Mouse (Mus musculus): ENCODE measurements around the gene Sult1c2. TPM values are rescaled to one million over a fixed set of nuclear protein-coding genes. Genes with fewer than 3 reads are reported as not detected.
"Not testable (repeated sequence)": the region's sequence is repeated elsewhere in the genome, so short reads cannot be mapped to it uniquely, and the experiment has no call there.

Sult1c2 gene
- polyA plus RNA-seq (2015; fragmentation: Nextera tagmentation; extraction: Ambion mirVana) = 20.7 and 23.1 TPM in 2 replicates

DNA sequence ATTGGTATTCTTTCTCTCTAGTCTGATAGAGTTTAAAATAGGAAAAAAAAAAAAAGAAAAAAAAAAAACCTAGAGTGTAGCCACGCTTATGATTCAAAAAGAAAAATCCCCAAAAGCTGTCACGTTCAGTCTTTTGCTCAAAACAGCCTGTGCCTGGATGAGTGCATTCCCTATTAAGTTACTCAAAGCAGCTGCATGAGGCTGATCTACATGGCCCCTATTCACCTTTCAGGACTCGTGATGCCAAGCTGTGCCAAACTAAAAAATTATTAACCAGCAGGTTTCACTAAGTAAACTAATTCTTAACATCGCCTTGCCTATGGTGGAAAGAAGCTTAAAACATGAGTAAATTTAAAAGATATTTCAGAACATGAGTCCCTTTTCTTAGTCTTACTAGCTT, at the start of gene Sult1c2:
Gene Sult1c2, minus strand, starts transcription at position 134 of the 400 bp plus-strand sequence.
- Histone ChIP-seq H3K27ac (peak within 1 kb of the TSS; percentile 77), H3K4me1 (replicated peaks; ENCODE audit: insufficient read depth, low read length) (no peaks in the 10 kb centered on the region), H3K4me3 (replicated peaks; ENCODE audit: low read depth, low read length) (no peak within 1 kb of the TSS), H3K4me2 (ENCODE audit: low read length) (no peak within 1 kb of the TSS), H3K9me3 (replicated peaks; ENCODE audit: low read length) (no peaks in the 10 kb centered on the region), H3K9ac (ENCODE audit: low read depth, low read length) (no peak within 1 kb of the TSS), H3K27me3 (ENCODE audit: insufficient read depth, low read length) (no peaks in the 10 kb centered on the region), H3K36me3 (ENCODE audit: insufficient read depth, low read length) (no peaks in the 10 kb centered on the region)
- 60% methylated on average over 4 of the region's 4 CpGs for WGBS
- peak; percentile 86 for ATAC-seq (replicated peaks; ENCODE audit: low FRiP score, low read depth)
- DNase-seq (ENCODE audit: low spot score) = peak; percentile 24
- no peak for TF ChIP-seq CTCF (IDR thresholded peaks at IDR 0.05; ENCODE audit: low read depth)

DNA sequence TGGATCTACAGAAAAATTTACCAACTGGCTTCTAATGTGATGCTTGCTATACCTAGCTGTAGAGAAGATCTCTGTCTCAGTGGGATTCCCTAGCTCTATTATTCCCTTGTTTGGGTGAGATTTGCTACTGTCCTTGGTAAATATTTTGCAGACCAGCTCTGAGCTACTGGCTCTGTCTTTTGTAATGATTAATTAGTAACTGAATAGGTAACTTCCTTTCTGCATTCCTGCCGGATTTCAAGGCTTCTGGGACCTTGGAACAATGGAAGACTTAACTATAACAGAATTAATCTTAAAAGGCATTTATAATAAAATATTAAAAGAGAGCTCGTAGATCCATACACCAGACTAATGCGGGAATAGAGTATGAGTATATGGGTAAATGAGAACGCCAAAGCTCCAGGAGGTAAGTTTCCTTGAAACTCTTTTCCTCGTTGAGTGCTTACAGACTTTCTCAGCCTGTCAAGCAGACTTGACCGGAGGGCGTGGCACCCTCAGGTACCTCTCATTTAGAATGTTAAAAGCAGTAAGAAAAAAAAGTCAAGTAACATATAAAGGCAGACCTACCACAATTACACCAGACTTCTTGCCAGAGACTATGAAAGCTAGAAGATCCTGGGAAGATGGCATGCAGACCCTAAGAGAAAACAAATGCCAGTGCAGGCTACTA, 33.0 kb upstream of the Sult1c2 start:
- H3K9me3 ChIP-seq (replicated peaks; ENCODE audit: low read length); H3K9ac ChIP-seq (ENCODE audit: low read depth, low read length); DNase-seq (ENCODE audit: low spot score): not testable (repeated sequence)

DNA sequence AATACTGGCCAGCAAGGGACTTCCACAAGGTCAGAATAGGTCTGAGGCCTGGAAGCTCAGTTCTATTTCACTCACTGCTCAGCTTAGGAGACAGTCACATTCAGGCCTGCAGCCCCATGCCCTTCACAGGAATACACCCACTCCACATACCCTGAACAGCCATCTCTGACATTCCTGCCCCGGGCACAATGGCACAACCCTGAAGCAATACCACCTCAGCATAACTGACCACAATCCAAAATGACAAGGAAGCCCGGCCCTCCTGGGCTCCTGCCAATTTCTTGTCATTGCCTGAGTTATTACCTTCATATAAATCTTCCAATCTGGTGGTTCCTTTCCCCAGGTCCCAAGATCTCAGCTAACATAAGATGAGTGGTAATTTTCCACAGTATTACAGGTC, 28.3 kb upstream of the Sult1c2 start:
- 63% methylated on average over 2 of the region's 2 CpGs for WGBS
- no peak for DNase-seq (ENCODE audit: low spot score)

More for the DNA sequence above, 33.0 kb upstream of the Sult1c2 start:
- 76% methylated on average over 7 of the region's 7 CpGs for WGBS
- not testable (repeated sequence) for H3K4me1 ChIP-seq (replicated peaks; ENCODE audit: insufficient read depth, low read length); H3K4me2 ChIP-seq (ENCODE audit: low read length); ATAC-seq (replicated peaks; ENCODE audit: low FRiP score, low read depth); H3K27ac ChIP-seq; H3K36me3 ChIP-seq (ENCODE audit: insufficient read depth, low read length); H3K27me3 ChIP-seq (ENCODE audit: insufficient read depth, low read length); H3K4me3 ChIP-seq (replicated peaks; ENCODE audit: low read depth, low read length)

DNA sequence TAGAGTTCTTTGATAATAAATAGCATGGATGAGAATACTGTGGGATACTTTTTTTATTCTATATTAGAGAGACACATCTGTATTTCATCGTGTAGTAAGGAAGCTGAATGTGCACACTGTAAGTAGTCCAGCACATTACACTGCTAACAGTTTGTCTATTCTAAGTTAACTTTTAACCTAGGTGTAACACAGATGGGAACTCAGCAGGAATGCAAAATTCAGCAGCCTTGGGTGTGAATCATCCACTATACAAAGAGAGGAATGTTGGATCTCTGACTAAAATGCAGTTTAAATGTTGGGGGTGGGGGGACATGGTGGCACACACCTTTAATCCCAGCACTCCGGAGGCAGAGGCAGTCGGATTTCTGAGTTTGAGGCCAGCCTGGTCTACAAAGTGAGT, 26.1 kb upstream of the Sult1c2 start:
- WGBS = 68% methylated on average over 3 of the region's 3 CpGs
- DNase-seq (ENCODE audit: low spot score) (peak; percentile 12), ATAC-seq (replicated peaks; ENCODE audit: low FRiP score, low read depth) (peak; percentile 57; the same call in 1 of the 2 replicates)
- Histone ChIP-seq H3K27ac (no peak overlapping the region), H3K27me3 (ENCODE audit: insufficient read depth, low read length) (no peaks in the 10 kb centered on the region), H3K4me3 (replicated peaks; ENCODE audit: low read depth, low read length) (no peak overlapping the region), H3K9me3 (replicated peaks; ENCODE audit: low read length) (no peaks in the 10 kb centered on the region), H3K9ac (ENCODE audit: low read depth, low read length) (no peak overlapping the region), H3K4me1 (replicated peaks; ENCODE audit: insufficient read depth, low read length) (no peaks in the 10 kb centered on the region), H3K4me2 (ENCODE audit: low read length) (no peak overlapping the region), H3K36me3 (ENCODE audit: insufficient read depth, low read length) (no peaks in the 10 kb centered on the region)
- TF ChIP-seq CTCF (IDR thresholded peaks at IDR 0.05; ENCODE audit: low read depth) = no peak

More for the DNA sequence above, 28.3 kb upstream of the Sult1c2 start:
- Histone ChIP-seq H3K27me3 (ENCODE audit: insufficient read depth, low read length) (no peaks in the 10 kb centered on the region), H3K9ac (ENCODE audit: low read depth, low read length) (no peak overlapping the region), H3K36me3 (ENCODE audit: insufficient read depth, low read length) (no peaks in the 10 kb centered on the region), H3K4me3 (replicated peaks; ENCODE audit: low read depth, low read length) (no peak overlapping the region), H3K27ac (no peak overlapping the region), H3K4me2 (ENCODE audit: low read length) (no peak overlapping the region), H3K4me1 (replicated peaks; ENCODE audit: insufficient read depth, low read length) (no peaks in the 10 kb centered on the region), H3K9me3 (replicated peaks; ENCODE audit: low read length) (no peaks in the 10 kb centered on the region)
- no peak for TF ChIP-seq CTCF (IDR thresholded peaks at IDR 0.05; ENCODE audit: low read depth)
- peak; percentile 25; the same call in 1 of the 2 replicates for ATAC-seq (replicated peaks; ENCODE audit: low FRiP score, low read depth)

DNA sequence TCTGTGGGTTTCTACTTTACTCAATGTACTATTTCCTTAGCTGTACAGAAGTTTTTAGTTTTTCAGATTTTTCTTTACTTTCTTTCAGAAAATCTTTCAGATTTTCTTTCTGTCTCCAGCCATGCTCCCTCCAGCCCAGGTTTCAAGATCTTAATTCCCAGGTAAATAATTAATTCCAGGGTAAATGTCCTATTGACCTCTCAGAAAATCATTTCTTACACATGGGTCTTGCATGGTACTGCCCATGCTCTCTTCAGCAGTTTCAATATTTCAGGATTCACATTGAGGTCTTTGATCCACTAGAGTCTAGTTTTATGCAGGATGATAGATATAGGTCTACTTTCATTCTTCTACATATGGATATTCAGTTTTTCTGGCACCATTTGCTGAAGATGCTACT, 23.8 kb upstream of the Sult1c2 start:
- Histone ChIP-seq H3K9me3 (replicated peaks; ENCODE audit: low read length) (no peaks in the 10 kb centered on the region), H3K4me1 (replicated peaks; ENCODE audit: insufficient read depth, low read length) (no peaks in the 10 kb centered on the region), H3K4me2 (ENCODE audit: low read length) (no peak overlapping the region), H3K27me3 (ENCODE audit: insufficient read depth, low read length) (no peaks in the 10 kb centered on the region), H3K4me3 (replicated peaks; ENCODE audit: low read depth, low read length) (no peak overlapping the region), H3K27ac (no peak overlapping the region), H3K9ac (ENCODE audit: low read depth, low read length) (no peak overlapping the region), H3K36me3 (ENCODE audit: insufficient read depth, low read length) (no peaks in the 10 kb centered on the region)
- no peak for DNase-seq (ENCODE audit: low spot score)
- ATAC-seq (replicated peaks; ENCODE audit: low FRiP score, low read depth) = no peak
- no peak for TF ChIP-seq CTCF (IDR thresholded peaks at IDR 0.05; ENCODE audit: low read depth)

DNA sequence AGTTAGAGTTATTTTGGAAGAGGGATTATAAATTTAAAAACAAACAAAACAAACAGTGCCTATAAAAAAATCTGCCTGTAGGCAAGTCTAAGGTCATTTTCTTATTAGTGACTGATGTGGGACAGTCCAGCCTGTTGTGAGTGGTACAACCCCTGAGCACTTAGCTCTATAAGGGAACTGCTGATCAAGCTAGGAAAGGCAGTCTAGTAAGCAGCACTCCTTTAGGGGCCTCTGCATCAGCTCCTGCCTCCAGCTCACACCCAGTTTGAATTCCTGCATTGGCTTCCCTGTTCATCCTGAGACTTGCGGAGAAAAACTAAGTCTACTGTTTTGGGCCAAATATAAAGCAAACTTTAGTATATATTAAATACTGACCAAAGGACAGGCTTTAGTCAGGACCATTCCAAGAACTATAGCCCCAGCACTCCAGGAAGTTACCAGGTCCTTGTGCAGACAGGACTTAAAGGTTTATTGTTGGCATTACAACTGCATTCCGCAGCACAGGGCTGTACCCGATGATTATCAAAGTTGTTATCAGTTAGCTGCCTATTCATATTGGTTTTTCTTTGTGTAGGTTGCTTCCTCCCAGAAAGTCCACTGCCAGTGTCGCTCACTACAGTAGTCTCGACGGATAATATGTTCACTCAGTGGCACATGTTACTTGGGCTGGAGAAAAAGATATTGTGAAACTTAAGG, 19.3 kb upstream of the Sult1c2 start:
- no peak for DNase-seq (ENCODE audit: low spot score)

More for the DNA sequence above, 19.3 kb upstream of the Sult1c2 start:
- Histone ChIP-seq H3K9me3 (replicated peaks; ENCODE audit: low read length) (no peaks in the 10 kb centered on the region), H3K4me1 (replicated peaks; ENCODE audit: insufficient read depth, low read length) (no peaks in the 10 kb centered on the region), H3K27ac (no peak overlapping the region), H3K36me3 (ENCODE audit: insufficient read depth, low read length) (no peaks in the 10 kb centered on the region), H3K27me3 (ENCODE audit: insufficient read depth, low read length) (no peaks in the 10 kb centered on the region), H3K4me3 (replicated peaks; ENCODE audit: low read depth, low read length) (no peak overlapping the region), H3K4me2 (ENCODE audit: low read length) (no peak overlapping the region), H3K9ac (ENCODE audit: low read depth, low read length) (no peak overlapping the region)
- no peak for TF ChIP-seq CTCF (IDR thresholded peaks at IDR 0.05; ENCODE audit: low read depth)
- no peak for ATAC-seq (replicated peaks; ENCODE audit: low FRiP score, low read depth)
- WGBS = 83% methylated on average over 6 of the region's 6 CpGs
